Mouse (Mus musculus) T-helper 2 cell (primary cell): Measurements from ENCODE around the gene Akap8.

Source experiments
- in situ Hi-C: fragments of 300-600 bp; cut with MboI, MseI; formaldehyde crosslinking; loops from one replicate; pipeline ENCODE4 v1.15.1; 2025; ENCODE audit warnings: high pct_unique_total_duplicates

The Akap8 gene

GRCm38 (mm10) chr17:32349037-32349732, 28.1 kb upstream of the Akap8 start:
- in situ Hi-C loops: no loop called here

- in situ Hi-C loops: no loop called here
Measured at GRCm38 (mm10) chr17:32348406-32348805, 27.4 kb upstream of the Akap8 start.

GRCm38 (mm10) chr17:32341102-32341501, 20.1 kb upstream of the Akap8 start:
- in situ Hi-C loops: no loop called here

GRCm38 (mm10) chr17:32340110-32340509, 19.1 kb upstream of the Akap8 start:
- in situ Hi-C loops: no loop called here

GRCm38 (mm10) chr17:32335869-32336268, 14.8 kb upstream of the Akap8 start:
- in situ Hi-C loops: no loop called here

- in situ Hi-C loops: loop anchor here (5.0 kb wide), 1 partner anchor 92 kb away; no protein-coding TSS in a partner anchor
Measured at GRCm38 (mm10) chr17:32334921-32335320, 13.9 kb upstream of the Akap8 start.

GRCm38 (mm10) chr17:32333675-32334303, 12.8 kb upstream of the Akap8 start:
- in situ Hi-C loops: loop anchor here (5.0 kb wide), 1 partner anchor 94 kb away; no protein-coding TSS in a partner anchor

- in situ Hi-C loops: no loop called here
Measured at GRCm38 (mm10) chr17:32327501-32327900, 6.5 kb upstream of the Akap8 start.

- in situ Hi-C loops: no loop called here
Measured at GRCm38 (mm10) chr17:32322809-32323208, 1.8 kb upstream of the Akap8 start.

- in situ Hi-C loops: no loop called here
Measured at GRCm38 (mm10) chr17:32321836-32322235, 798 bp upstream of the Akap8 start.

- in situ Hi-C loops: no loop called here
Measured at GRCm38 (mm10) chr17:32321390-32321734, 324 bp upstream of the Akap8 start.

GRCm38 (mm10) chr17:32319950-32320349, 1.1 kb downstream of the Akap8 start:
- in situ Hi-C loops: no loop called here

GRCm38 (mm10) chr17:32317708-32318107, 3.3 kb downstream of the Akap8 start:
- in situ Hi-C loops: no loop called here

- in situ Hi-C loops: no loop called here
Measured at GRCm38 (mm10) chr17:32317032-32317431, 4.0 kb downstream of the Akap8 start.

GRCm38 (mm10) chr17:32315560-32315959, 5.5 kb downstream of the Akap8 start:
- in situ Hi-C loops: no loop called here

- in situ Hi-C loops: no loop called here
Measured at GRCm38 (mm10) chr17:32313892-32314291, 7.1 kb downstream of the Akap8 start.

GRCm38 (mm10) chr17:32312801-32313200, 8.2 kb downstream of the Akap8 start:
- in situ Hi-C loops: no loop called here

- in situ Hi-C loops: no loop called here
Measured at GRCm38 (mm10) chr17:32307963-32308362, 13.1 kb downstream of the Akap8 start.

- in situ Hi-C loops: no loop called here
Measured at GRCm38 (mm10) chr17:32298125-32298524, 22.9 kb downstream of the Akap8 start.

- in situ Hi-C loops: no loop called here
Measured at GRCm38 (mm10) chr17:32295901-32296300, 25.1 kb downstream of the Akap8 start.

- in situ Hi-C loops: no loop called here
Measured at GRCm38 (mm10) chr17:32295160-32295559, 25.9 kb downstream of the Akap8 start.

- in situ Hi-C loops: no loop called here
Measured at GRCm38 (mm10) chr17:32285138-32285670, 35.8 kb downstream of the Akap8 start.
